Mouse (Mus musculus): Measurements from ENCODE around the gene Gm7271. TPM values are rescaled to one million over a fixed set of nuclear protein-coding genes. Genes with fewer than 3 reads are reported as not detected.
A peak's percentile ranks its signal among the peaks of the same experiment; 100 is the strongest.

Gene Gm7271
- polyA plus RNA-seq, 1 experiment from 2014 or later: not detected

- no peaks in the 10 kb centered on the region for H3K9me3 ChIP-seq (ENCODE audit: control insufficient read depth, low read length)
- no peak overlapping the region for H3K9ac ChIP-seq (ENCODE audit: low read length)
- ATAC-seq (ENCODE audit: insufficient number of reproducible peaks, low FRiP score, low TSS enrichment, low read depth): no peak
- no peak overlapping the region for H3K4me3 ChIP-seq (ENCODE audit: low read depth, low read length)
- WGBS: 92% methylated on average over 8 of the region's 8 CpGs
- H3K27ac ChIP-seq (replicated peaks; ENCODE audit: low read depth, low read length): no peak overlapping the region
- H3K36me3 ChIP-seq (ENCODE audit: control insufficient read depth, insufficient read depth, low read length): peaks cover 9% of the 10 kb centered on the region
- H3K4me2 ChIP-seq (ENCODE audit: low read depth, severe bottlenecking): no peak overlapping the region
- DNase-seq (ENCODE audit: low spot score): no peak
- no peaks in the 10 kb centered on the region for H3K4me1 ChIP-seq (ENCODE audit: control insufficient read depth, insufficient read depth, low read length)
- no peaks in the 10 kb centered on the region for H3K27me3 ChIP-seq (ENCODE audit: control insufficient read depth, insufficient read depth, low read length)
Measured at GRCm38 (mm10) chr5:76540181-76540580, 56.3 kb downstream of the Gm7271 start.

GRCm38 (mm10) chr5:76540842-76541241 is 57.0 kb downstream of the Gm7271 start:
- no peak for DNase-seq (ENCODE audit: low spot score)
- Histone ChIP-seq H3K4me2 (ENCODE audit: low read depth, severe bottlenecking) (no peak overlapping the region), H3K9ac (ENCODE audit: low read length) (no peak overlapping the region)

GRCm38 (mm10) chr5:76543200-76543599 is 59.4 kb downstream of the Gm7271 start:
- Histone ChIP-seq H3K4me2 (ENCODE audit: low read depth, severe bottlenecking) (no peak overlapping the region), H3K27me3 (ENCODE audit: control insufficient read depth, insufficient read depth, low read length) (no peaks in the 10 kb centered on the region), H3K4me1 (ENCODE audit: control insufficient read depth, insufficient read depth, low read length) (no peaks in the 10 kb centered on the region), H3K36me3 (ENCODE audit: control insufficient read depth, insufficient read depth, low read length) (peaks cover 8% of the 10 kb centered on the region), H3K9me3 (ENCODE audit: control insufficient read depth, low read length) (no peaks in the 10 kb centered on the region), H3K4me3 (ENCODE audit: low read depth, low read length) (no peak overlapping the region), H3K9ac (ENCODE audit: low read length) (no peak overlapping the region), H3K27ac (replicated peaks; ENCODE audit: low read depth, low read length) (no peak overlapping the region)
- 92% methylated on average over 8 of the region's 8 CpGs for WGBS
- ATAC-seq (ENCODE audit: insufficient number of reproducible peaks, low FRiP score, low TSS enrichment, low read depth) (no peak), DNase-seq (ENCODE audit: low spot score) (no peak)

More at GRCm38 (mm10) chr5:76540842-76541241, 57.0 kb downstream of the Gm7271 start:
- no peaks in the 10 kb centered on the region for H3K4me1 ChIP-seq (ENCODE audit: control insufficient read depth, insufficient read depth, low read length)
- ATAC-seq (ENCODE audit: insufficient number of reproducible peaks, low FRiP score, low TSS enrichment, low read depth): no peak
- H3K36me3 ChIP-seq (ENCODE audit: control insufficient read depth, insufficient read depth, low read length): peaks cover 9% of the 10 kb centered on the region
- H3K27me3 ChIP-seq (ENCODE audit: control insufficient read depth, insufficient read depth, low read length): no peaks in the 10 kb centered on the region
- H3K4me3 ChIP-seq (ENCODE audit: low read depth, low read length): no peak overlapping the region
- H3K9me3 ChIP-seq (ENCODE audit: control insufficient read depth, low read length): no peaks in the 10 kb centered on the region
- H3K27ac ChIP-seq (replicated peaks; ENCODE audit: low read depth, low read length): no peak overlapping the region

DNA sequence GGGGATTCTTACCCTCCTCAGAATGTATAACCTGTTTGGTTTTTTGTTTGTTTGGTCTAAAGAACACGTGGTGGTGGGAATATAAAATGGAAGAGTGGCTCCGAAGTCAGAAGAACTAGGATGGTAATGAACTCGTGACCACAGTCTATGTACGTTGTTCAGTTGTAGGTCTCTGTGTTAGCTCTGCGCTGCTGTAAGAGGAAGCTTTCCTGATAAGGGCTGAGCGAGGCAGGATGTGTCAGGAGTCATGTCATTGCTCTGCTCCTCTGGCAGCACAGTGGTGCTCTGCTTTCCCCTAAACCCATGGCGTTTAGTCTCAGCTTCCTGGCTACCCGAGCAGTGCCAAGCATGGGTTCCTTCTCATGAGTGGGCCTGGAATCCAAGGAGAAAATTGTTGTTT is 66.6 kb downstream of the Gm7271 start:
- H3K27ac ChIP-seq (replicated peaks; ENCODE audit: low read depth, low read length): no peak overlapping the region
- no peaks in the 10 kb centered on the region for H3K9me3 ChIP-seq (ENCODE audit: control insufficient read depth, low read length)
- H3K4me1 ChIP-seq (ENCODE audit: control insufficient read depth, insufficient read depth, low read length): no peaks in the 10 kb centered on the region
- H3K9ac ChIP-seq (ENCODE audit: low read length): no peak overlapping the region
- DNase-seq (ENCODE audit: low spot score) (no peak), ATAC-seq (ENCODE audit: insufficient number of reproducible peaks, low FRiP score, low TSS enrichment, low read depth) (no peak)
- peaks cover 3% of the 10 kb centered on the region; the same call in 1 of the 2 replicates for H3K36me3 ChIP-seq (ENCODE audit: control insufficient read depth, insufficient read depth, low read length)
- no peaks in the 10 kb centered on the region for H3K27me3 ChIP-seq (ENCODE audit: control insufficient read depth, insufficient read depth, low read length)
- 95% methylated on average over 8 of the region's 8 CpGs for WGBS
- no peak overlapping the region for H3K4me2 ChIP-seq (ENCODE audit: low read depth, severe bottlenecking)
- H3K4me3 ChIP-seq (ENCODE audit: low read depth, low read length): no peak overlapping the region

GRCm38 (mm10) chr5:76565321-76565720 is 81.5 kb downstream of the Gm7271 start:
- no peak overlapping the region for H3K4me2 ChIP-seq (ENCODE audit: low read depth, severe bottlenecking)
- H3K27me3 ChIP-seq (ENCODE audit: control insufficient read depth, insufficient read depth, low read length): no peaks in the 10 kb centered on the region
- no peak overlapping the region for H3K27ac ChIP-seq (replicated peaks; ENCODE audit: low read depth, low read length)
- no peak for ATAC-seq (ENCODE audit: insufficient number of reproducible peaks, low FRiP score, low TSS enrichment, low read depth)
- no peaks in the 10 kb centered on the region for H3K4me1 ChIP-seq (ENCODE audit: control insufficient read depth, insufficient read depth, low read length)
- peaks cover 8% of the 10 kb centered on the region; the same call in 1 of the 2 replicates for H3K36me3 ChIP-seq (ENCODE audit: control insufficient read depth, insufficient read depth, low read length)
- peak; percentile 74 for DNase-seq (ENCODE audit: low spot score)
- H3K9me3 ChIP-seq (ENCODE audit: control insufficient read depth, low read length): no peaks in the 10 kb centered on the region
- 38% methylated on average over 3 of the region's 3 CpGs for WGBS
- H3K4me3 ChIP-seq (ENCODE audit: low read depth, low read length): no peak overlapping the region
- no peak overlapping the region for H3K9ac ChIP-seq (ENCODE audit: low read length)

Other genes starting within 250 kb of the Gm7271 start
- gene Clock, start 179.2 kb upstream of the Gm7271 start, polyA plus RNA-seq (2014; fragmentation: Nextera tagmentation; extraction: Ambion mirVana): 13.0 and 13.2 TPM in 2 replicates
- gene Pdcl2, start 152.9 kb upstream of the Gm7271 start, polyA plus RNA-seq (2014; fragmentation: Nextera tagmentation; extraction: Ambion mirVana): not detected in 2 replicates
- gene Nmu, start 120.3 kb upstream of the Gm7271 start, polyA plus RNA-seq (2014; fragmentation: Nextera tagmentation; extraction: Ambion mirVana): 0.49 TPM in 1 of 2 replicates, not detected in the other
- 44.9 and 45.3 TPM in 2 replicates for gene Exoc1, start 45.3 kb downstream of the Gm7271 start, polyA plus RNA-seq (2014; fragmentation: Nextera tagmentation; extraction: Ambion mirVana)
- 12.7 and 13.0 TPM in 2 replicates for gene Cep135, start 104.7 kb downstream of the Gm7271 start, polyA plus RNA-seq (2014; fragmentation: Nextera tagmentation; extraction: Ambion mirVana)
- 18.4 and 20.9 TPM in 2 replicates for gene C530008M17Rik, start 172.5 kb downstream of the Gm7271 start, polyA plus RNA-seq (2014; fragmentation: Nextera tagmentation; extraction: Ambion mirVana)

Data from limb, embryonic 11.5 days (tissue).